9 mouse cellular contexts compared by ENCODE assay signal in genomic region chr3:147063578-147064442, GRCm38 (mm10).
A peak's percentile ranks its signal among the peaks of the same experiment; 100 is the strongest.
DNase-seq lines count a peak whose midpoint lies in the region; ATAC-seq lines count a peak whose summit lies in the region.
"Had no signal": no experiment of that assay in that cellular context is flagged by ENCODE, and none has a peak within 500 bp of the region (broad histone marks: within the 10 kb centered on the region; RNA-seq: fewer than 3 reads in every experiment).

No protein-coding gene starts in this region.

- no peak for DNase-seq in embryonic facial prominence, embryonic 10.5 days (ENCODE audit: low spot score)
- DNase-seq in MN1 (ENCODE audit: low spot score), result peak; percentile 32
- peak; percentile 5 for DNase-seq in gastrocnemius, postnatal 25 days
- DNase-seq in cerebellum, adult 11 months, result no peak
- no peak for DNase-seq in thymus, postnatal 0 days (ENCODE audit: low spot score)

- no peak overlapping the region for H3K27ac ChIP-seq in embryonic facial prominence, embryonic 12.5 days
- no peak overlapping the region for H3K27ac ChIP-seq in embryonic facial prominence, embryonic 10.5 days (replicated peaks)
- H3K27ac ChIP-seq in lung, embryonic 16.5 days (ENCODE audit: low read length), result peak overlapping the region; percentile 43; the same call in 1 of the 2 replicates
- H3K27ac ChIP-seq: liver, embryonic 15.5 days had no signal

- no peak overlapping the region for H3K4me2 ChIP-seq in embryonic facial prominence, embryonic 12.5 days (replicated peaks)
- H3K4me2 ChIP-seq in lung, embryonic 16.5 days (ENCODE audit: low read depth, low read length), result no peak overlapping the region
- H3K4me2 ChIP-seq: liver, embryonic 15.5 days had no signal

- H3K9ac ChIP-seq in embryonic facial prominence, embryonic 12.5 days, result no peak overlapping the region
- no peak overlapping the region for H3K9ac ChIP-seq in lung, embryonic 16.5 days (ENCODE audit: low read length)
- H3K9ac ChIP-seq: liver, embryonic 15.5 days had no signal

- no peak overlapping the region for H3K4me3 ChIP-seq in embryonic facial prominence, embryonic 12.5 days
- no peak overlapping the region for H3K4me3 ChIP-seq in embryonic facial prominence, embryonic 10.5 days
- no peak overlapping the region for H3K4me3 ChIP-seq in lung, embryonic 16.5 days (ENCODE audit: low read length)
- H3K4me3 ChIP-seq: liver, embryonic 15.5 days had no signal

- ATAC-seq in embryonic facial prominence, embryonic 12.5 days (ENCODE audit: insufficient number of reproducible peaks, insufficient read depth, low FRiP score, low TSS enrichment), result 0 out of 2 replicates have a peak, but pooled peaks have one; percentile 10
- peak; percentile 94 for ATAC-seq in lung, embryonic 16.5 days (ENCODE audit: low read depth)
- no peak for ATAC-seq in CD4-positive, CD25-positive, alpha-beta regulatory T cell, adult 4 months

- WGBS in embryonic facial prominence, embryonic 12.5 days, result 71% methylated on average over 16 of the region's 16 CpGs
- WGBS in embryonic facial prominence, embryonic 10.5 days, result 82% methylated on average over 16 of the region's 16 CpGs
- WGBS in lung, embryonic 16.5 days, result 43% methylated on average over 16 of the region's 16 CpGs

- no peaks in the 10 kb centered on the region; the same call in 1 of the 2 replicates for H3K4me1 ChIP-seq in embryonic facial prominence, embryonic 12.5 days
- H3K4me1 ChIP-seq in embryonic facial prominence, embryonic 10.5 days, result peaks cover 12% of the 10 kb centered on the region; the same call in 1 of the 2 replicates
- peaks cover 7% of the 10 kb centered on the region; the same call in 1 of the 2 replicates for H3K4me1 ChIP-seq in lung, embryonic 16.5 days (replicated peaks; ENCODE audit: control insufficient read depth, insufficient read depth, low read length)
- H3K4me1 ChIP-seq: liver, embryonic 15.5 days had no signal

- H3K36me3 ChIP-seq in embryonic facial prominence, embryonic 12.5 days, result no peaks in the 10 kb centered on the region
- no peaks in the 10 kb centered on the region for H3K36me3 ChIP-seq in embryonic facial prominence, embryonic 10.5 days (replicated peaks)
- H3K36me3 ChIP-seq in lung, embryonic 16.5 days (ENCODE audit: control insufficient read depth, insufficient read depth, low read length), result no peaks in the 10 kb centered on the region
- H3K36me3 ChIP-seq: liver, embryonic 15.5 days had no signal

- no peaks in the 10 kb centered on the region for H3K9me3 ChIP-seq in embryonic facial prominence, embryonic 12.5 days
- no peaks in the 10 kb centered on the region for H3K9me3 ChIP-seq in embryonic facial prominence, embryonic 10.5 days
- no peaks in the 10 kb centered on the region for H3K9me3 ChIP-seq in lung, embryonic 16.5 days (ENCODE audit: control insufficient read depth, low read length)
- H3K9me3 ChIP-seq: liver, embryonic 15.5 days had no signal

- H3K27me3 ChIP-seq in embryonic facial prominence, embryonic 12.5 days, result no peaks in the 10 kb centered on the region
- H3K27me3 ChIP-seq in embryonic facial prominence, embryonic 10.5 days (replicated peaks; ENCODE audit: low read depth, poor library complexity, severe bottlenecking), result no peaks in the 10 kb centered on the region
- no peaks in the 10 kb centered on the region for H3K27me3 ChIP-seq in lung, embryonic 16.5 days (ENCODE audit: control insufficient read depth, insufficient read depth, low read depth, low read length)
- H3K27me3 ChIP-seq: liver, embryonic 15.5 days had no signal

Comparison
In these comparisons a context has a peak if more than half of its experiments do, and no peak if none do; other contexts are left out.
1. DNase-seq: peak in MN1 (single experiment) and gastrocnemius, postnatal 25 days (single experiment); none in embryonic facial prominence, embryonic 10.5 days (single experiment), cerebellum, adult 11 months (single experiment) and thymus, postnatal 0 days (single experiment).